Mouse (Mus musculus): ENCODE data around the gene Rims3. TPM values are rescaled to one million over a fixed set of nuclear protein-coding genes. Genes with fewer than 3 reads are reported as not detected.

Rims3 gene
- polyA plus RNA-seq, 1 experiment from 2014 or later = 1.2 TPM

- no peaks in the 10 kb centered on the region for H3K9me3 ChIP-seq (replicated peaks)
- H3K36me3 ChIP-seq = no peaks in the 10 kb centered on the region
- no peak overlapping the region for H3K27ac ChIP-seq
- no peak for ATAC-seq (replicated peaks; ENCODE audit: low FRiP score)
- no peaks in the 10 kb centered on the region for H3K27me3 ChIP-seq
- no peak overlapping the region for H3K9ac ChIP-seq
- WGBS = 78% methylated on average over 7 of the region's 7 CpGs
- H3K4me1 ChIP-seq = peaks cover 14% of the 10 kb centered on the region
- H3K4me2 ChIP-seq = no peak overlapping the region
- H3K4me3 ChIP-seq (replicated peaks) = no peak overlapping the region
Observed at GRCm38 (mm10) chr4:120895810-120896584, 41.4 kb downstream of the Rims3 start.

DNA sequence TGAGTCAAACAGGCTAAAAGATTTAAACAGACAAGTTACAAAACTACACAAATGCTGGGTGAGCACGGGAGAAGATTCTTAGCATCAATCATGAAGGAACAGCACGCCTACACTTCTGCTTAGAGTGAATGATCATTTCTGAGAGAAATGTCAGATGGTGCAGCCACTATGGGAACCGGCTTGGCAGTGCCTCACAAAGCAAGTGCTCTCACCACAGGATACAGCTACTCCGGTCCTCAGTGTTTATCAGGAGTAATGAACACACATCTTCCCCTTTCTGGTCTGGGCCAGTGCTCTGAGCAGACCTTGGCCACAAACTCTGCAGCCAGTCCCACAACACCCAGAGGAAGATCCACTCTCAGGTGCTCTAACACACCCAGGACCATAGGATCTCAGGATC is 49.9 kb downstream of the Rims3 start:
- H3K27me3 ChIP-seq = no peaks in the 10 kb centered on the region
- no peaks in the 10 kb centered on the region for H3K4me1 ChIP-seq
- H3K27ac ChIP-seq = no peak overlapping the region
- H3K9me3 ChIP-seq (replicated peaks) = no peaks in the 10 kb centered on the region
- H3K36me3 ChIP-seq = no peaks in the 10 kb centered on the region
- no peak for ATAC-seq (replicated peaks; ENCODE audit: low FRiP score)
- WGBS = 72% methylated on average over 4 of the region's 4 CpGs
- no peak overlapping the region for H3K4me3 ChIP-seq (replicated peaks)
- H3K4me2 ChIP-seq = no peak overlapping the region
- no peak overlapping the region for H3K9ac ChIP-seq

GRCm38 (mm10) chr4:120905644-120906043 is 51.0 kb downstream of the Rims3 start:
- Histone ChIP-seq H3K27me3 (no peaks in the 10 kb centered on the region), H3K4me1 (no peaks in the 10 kb centered on the region), H3K27ac (no peak overlapping the region), H3K9ac (no peak overlapping the region), H3K4me2 (no peak overlapping the region), H3K9me3 (replicated peaks) (no peaks in the 10 kb centered on the region), H3K4me3 (replicated peaks) (no peak overlapping the region), H3K36me3 (no peaks in the 10 kb centered on the region)
- 75% methylated on average over 5 of the region's 5 CpGs for whole genome bisulfite sequencing
- ATAC-seq (replicated peaks; ENCODE audit: low FRiP score) = no peak

DNA sequence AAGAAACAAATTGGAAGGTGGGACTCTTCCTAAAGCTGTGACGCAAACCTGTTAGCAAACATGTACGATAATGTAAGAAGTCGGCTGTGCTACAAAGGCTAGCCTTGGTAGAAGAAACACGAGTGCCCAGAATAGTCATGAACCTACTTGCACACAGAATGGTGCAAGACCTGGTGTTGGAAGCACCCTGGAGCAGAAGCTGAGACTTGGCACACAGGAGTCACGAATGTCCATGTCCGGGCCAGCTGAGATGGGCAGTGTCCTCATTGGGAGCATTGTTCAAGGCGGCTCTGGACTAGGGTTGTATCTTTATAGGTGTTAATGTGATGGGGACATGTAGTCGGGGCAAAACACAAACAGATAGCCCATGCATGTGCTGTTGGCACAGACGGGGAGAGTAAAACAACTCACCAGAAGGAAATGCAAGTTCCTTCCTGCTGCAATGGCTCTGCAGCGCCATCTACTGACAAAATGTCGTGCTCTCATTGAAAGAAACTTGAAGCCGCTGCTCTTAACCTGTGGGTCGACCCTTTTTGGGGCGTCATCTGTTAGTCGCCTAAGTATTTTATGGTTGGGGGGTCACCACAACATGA is 55.0 kb downstream of the Rims3 start:
- no peaks in the 10 kb centered on the region for H3K27me3 ChIP-seq
- no peak overlapping the region for H3K27ac ChIP-seq
- H3K4me2 ChIP-seq = 0 out of 2 replicates have a peak overlapping the region, but pooled peaks have one; percentile 19
- no peaks in the 10 kb centered on the region for H3K4me1 ChIP-seq
- H3K36me3 ChIP-seq = no peaks in the 10 kb centered on the region
- H3K9ac ChIP-seq = no peak overlapping the region
- H3K4me3 ChIP-seq (replicated peaks) = no peak overlapping the region
- no peaks in the 10 kb centered on the region for H3K9me3 ChIP-seq (replicated peaks)
- WGBS = 31% methylated on average over 15 of the region's 15 CpGs
- no peak for ATAC-seq (replicated peaks; ENCODE audit: low FRiP score)

- Histone ChIP-seq H3K4me3 (replicated peaks) (no peak overlapping the region), H3K9me3 (replicated peaks) (no peaks in the 10 kb centered on the region), H3K36me3 (no peaks in the 10 kb centered on the region), H3K4me1 (no peaks in the 10 kb centered on the region), H3K9ac (no peak overlapping the region), H3K27me3 (no peaks in the 10 kb centered on the region), H3K27ac (no peak overlapping the region), H3K4me2 (no peak overlapping the region)
- ATAC-seq (replicated peaks; ENCODE audit: low FRiP score) = no peak
- 82% methylated on average over 6 of the region's 6 CpGs for WGBS
Observed at GRCm38 (mm10) chr4:120911086-120911485, 56.5 kb downstream of the Rims3 start.

DNA sequence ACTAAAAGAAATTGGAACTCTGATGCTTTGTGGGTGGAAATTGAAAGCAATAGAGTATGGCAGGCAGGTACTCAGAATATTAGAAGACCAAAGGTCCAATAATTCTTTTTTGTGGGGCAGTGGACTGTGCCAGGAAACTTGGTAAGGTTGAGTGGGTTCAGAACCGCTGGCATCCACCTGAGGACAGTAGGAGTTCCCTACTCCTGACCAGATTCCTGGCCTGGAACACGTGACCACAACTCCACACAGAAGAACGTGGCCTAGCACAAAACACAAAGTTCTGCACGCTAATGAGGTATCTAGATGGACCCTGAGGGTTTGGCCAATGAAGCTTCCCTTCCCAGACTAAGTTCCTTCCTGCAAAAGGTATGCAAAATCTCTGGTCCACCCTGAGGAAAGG is 58.2 kb downstream of the Rims3 start:
- H3K27me3 ChIP-seq = no peaks in the 10 kb centered on the region
- no peak overlapping the region for H3K4me2 ChIP-seq
- WGBS = 47% methylated on average over 4 of the region's 4 CpGs
- H3K27ac ChIP-seq = no peak overlapping the region
- no peaks in the 10 kb centered on the region for H3K36me3 ChIP-seq
- no peak for ATAC-seq (replicated peaks; ENCODE audit: low FRiP score)
- no peak overlapping the region for H3K9ac ChIP-seq
- H3K4me1 ChIP-seq = no peaks in the 10 kb centered on the region
- H3K4me3 ChIP-seq (replicated peaks) = no peak overlapping the region
- no peaks in the 10 kb centered on the region for H3K9me3 ChIP-seq (replicated peaks)

DNA sequence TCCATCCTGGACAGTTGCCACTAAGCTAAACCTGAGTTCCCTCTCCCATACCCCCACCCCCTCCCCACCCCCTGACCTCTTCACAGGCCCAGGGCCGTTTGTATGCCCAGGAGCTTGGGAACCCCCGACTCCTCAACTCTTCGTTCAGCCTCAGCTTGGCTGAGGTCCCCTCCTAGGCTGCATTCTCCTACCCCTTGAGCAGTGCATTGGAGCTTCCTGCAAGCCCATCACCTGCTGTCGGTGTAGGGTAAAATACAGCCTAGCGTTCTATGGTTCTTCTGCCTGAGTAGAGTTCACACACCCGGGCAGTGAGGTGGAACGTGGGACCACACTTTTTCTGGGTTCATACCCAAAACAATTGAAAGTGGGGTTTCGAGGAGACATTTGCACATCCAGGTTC is 58.8 kb downstream of the Rims3 start:
- ATAC-seq (replicated peaks; ENCODE audit: low FRiP score) = no peak
- no peaks in the 10 kb centered on the region for H3K27me3 ChIP-seq
- H3K4me2 ChIP-seq = no peak overlapping the region
- no peak overlapping the region for H3K9ac ChIP-seq
- H3K36me3 ChIP-seq = no peaks in the 10 kb centered on the region
- H3K4me1 ChIP-seq = no peaks in the 10 kb centered on the region
- H3K27ac ChIP-seq = no peak overlapping the region
- no peak overlapping the region for H3K4me3 ChIP-seq (replicated peaks)
- WGBS = 70% methylated on average over 8 of the region's 8 CpGs
- no peaks in the 10 kb centered on the region for H3K9me3 ChIP-seq (replicated peaks)

GRCm38 (mm10) chr4:120913861-120914260 is 59.2 kb downstream of the Rims3 start:
- H3K36me3 ChIP-seq = no peaks in the 10 kb centered on the region
- H3K9me3 ChIP-seq (replicated peaks) = no peaks in the 10 kb centered on the region
- WGBS = 63% methylated on average over 1 of the region's 1 CpGs
- H3K27ac ChIP-seq = no peak overlapping the region
- H3K27me3 ChIP-seq = no peaks in the 10 kb centered on the region
- no peak for ATAC-seq (replicated peaks; ENCODE audit: low FRiP score)
- H3K9ac ChIP-seq = no peak overlapping the region
- no peak overlapping the region for H3K4me2 ChIP-seq
- H3K4me3 ChIP-seq (replicated peaks) = no peak overlapping the region
- no peaks in the 10 kb centered on the region for H3K4me1 ChIP-seq

GRCm38 (mm10) chr4:120914501-120914900 is 59.9 kb downstream of the Rims3 start:
- WGBS = 74% methylated on average over 4 of the region's 4 CpGs
- no peak for ATAC-seq (replicated peaks; ENCODE audit: low FRiP score)
- peaks cover 2% of the 10 kb centered on the region; the same call in 1 of the 2 replicates for H3K36me3 ChIP-seq
- H3K9ac ChIP-seq = no peak overlapping the region
- no peaks in the 10 kb centered on the region for H3K9me3 ChIP-seq (replicated peaks)
- no peak overlapping the region for H3K27ac ChIP-seq
- no peak overlapping the region for H3K4me3 ChIP-seq (replicated peaks)
- no peak overlapping the region for H3K4me2 ChIP-seq
- no peaks in the 10 kb centered on the region for H3K4me1 ChIP-seq
- H3K27me3 ChIP-seq = no peaks in the 10 kb centered on the region

DNA sequence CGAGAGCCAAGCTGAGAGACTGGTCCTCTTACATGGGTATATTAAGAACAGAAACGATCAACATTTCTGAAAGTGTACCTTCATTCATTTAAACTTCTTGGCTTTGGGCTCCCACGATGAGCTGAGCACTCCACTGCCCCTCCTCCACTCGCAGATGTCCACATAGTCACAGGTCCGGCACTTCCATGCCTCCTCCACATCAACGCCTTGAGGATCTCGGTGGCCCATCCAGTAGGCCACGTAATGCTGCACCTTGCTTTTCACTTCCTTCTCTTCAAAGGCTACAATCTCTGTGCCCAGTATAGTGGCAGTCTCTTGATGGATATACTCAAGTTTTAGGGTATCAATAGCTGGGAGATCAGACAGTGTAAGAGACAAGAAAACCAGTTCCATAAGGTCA is 66.8 kb downstream of the Rims3 start:
- WGBS = 95% methylated on average over 8 of the region's 8 CpGs
- Histone ChIP-seq H3K36me3 (peaks cover 37% of the 10 kb centered on the region), H3K27ac (no peak overlapping the region), H3K9ac (no peak overlapping the region), H3K27me3 (no peaks in the 10 kb centered on the region), H3K4me1 (peaks cover 15% of the 10 kb centered on the region), H3K9me3 (replicated peaks) (peaks cover 4% of the 10 kb centered on the region; the same call in 1 of the 2 replicates), H3K4me3 (replicated peaks) (no peak overlapping the region), H3K4me2 (no peak overlapping the region)
- no peak for ATAC-seq (replicated peaks; ENCODE audit: low FRiP score)

DNA sequence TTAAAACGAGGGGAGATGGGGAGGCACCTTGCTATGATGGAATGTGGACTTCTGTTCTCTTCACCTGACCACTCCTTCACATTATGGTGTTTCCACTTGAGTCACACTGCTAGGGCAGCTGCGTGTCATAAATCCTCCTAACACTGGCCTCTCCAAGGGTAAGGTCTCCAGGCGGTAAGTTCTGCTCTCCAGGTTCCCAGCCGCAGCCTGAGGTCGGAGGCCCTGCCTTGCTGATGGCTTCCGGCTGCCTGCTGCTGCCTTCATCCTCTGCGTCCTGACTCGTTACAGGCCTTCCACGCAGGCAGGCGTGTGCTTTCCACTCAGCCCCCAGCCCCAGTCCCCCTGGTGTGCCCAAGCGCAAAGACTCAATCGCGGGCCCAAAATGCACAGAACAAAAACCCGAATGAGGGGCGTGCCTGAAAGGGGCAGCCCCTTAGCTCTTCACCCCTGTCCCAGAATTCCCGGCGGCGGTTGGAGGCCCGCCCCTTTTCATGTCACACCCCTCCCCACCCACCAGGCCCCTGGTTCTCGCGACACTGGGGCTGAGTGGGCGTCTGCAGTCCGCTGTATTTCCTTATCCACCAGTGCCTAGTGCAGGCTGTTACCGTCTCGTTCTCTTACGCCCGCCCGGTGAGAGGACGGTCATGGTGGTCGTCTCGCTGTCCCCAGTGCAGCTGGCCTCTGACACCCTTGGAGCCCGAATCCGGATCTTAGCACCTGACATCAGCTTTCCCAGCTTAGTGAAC is 70.1 kb downstream of the Rims3 start, which contains the start of gene Exo5:
Gene Exo5 (minus strand): TSS at position 464 of the 746 bp plus-strand sequence.
- peak within 1 kb of the TSS; percentile 73 for H3K4me3 ChIP-seq (replicated peaks)
- peak within 1 kb of the TSS; percentile 68 for H3K4me2 ChIP-seq
- peak; percentile 99 for ATAC-seq (replicated peaks; ENCODE audit: low FRiP score)
- H3K36me3 ChIP-seq = peaks cover 32% of the 10 kb centered on the region
- H3K9me3 ChIP-seq (replicated peaks) = peaks cover 4% of the 10 kb centered on the region; the same call in 1 of the 2 replicates
- no peaks in the 10 kb centered on the region for H3K27me3 ChIP-seq
- peaks cover 15% of the 10 kb centered on the region for H3K4me1 ChIP-seq
- under 1% methylated on average over 33 of the region's 33 CpGs for WGBS
- peak within 1 kb of the TSS; percentile 70 for H3K9ac ChIP-seq
- peak within 1 kb of the TSS; percentile 92 for H3K27ac ChIP-seq

DNA sequence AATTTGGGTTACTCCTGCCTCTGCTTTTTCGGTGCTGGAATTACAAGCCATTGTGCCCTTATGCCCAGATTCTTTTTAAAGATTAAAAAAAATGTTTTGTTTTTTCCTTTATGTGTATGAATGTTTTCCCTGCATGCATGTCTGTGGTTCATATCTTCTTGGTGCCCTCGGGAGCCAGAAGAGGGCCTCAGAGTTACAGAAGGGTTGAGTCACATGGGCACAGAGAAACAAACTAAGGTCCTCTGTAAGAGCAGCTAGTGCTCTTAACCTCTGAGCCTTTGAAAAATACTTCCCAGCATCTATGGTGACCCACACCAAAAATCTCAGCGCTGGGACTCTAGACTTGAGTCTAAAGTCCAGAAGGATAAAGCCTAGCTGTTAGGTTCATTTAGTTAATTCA is 70.8 kb downstream of the Rims3 start:
- peaks cover 15% of the 10 kb centered on the region for H3K4me1 ChIP-seq
- peak overlapping the region; percentile 68 for H3K4me2 ChIP-seq
- peak overlapping the region; percentile 70 for H3K9ac ChIP-seq
- H3K36me3 ChIP-seq = peaks cover 29% of the 10 kb centered on the region
- peak overlapping the region; percentile 73 for H3K4me3 ChIP-seq (replicated peaks)
- H3K27ac ChIP-seq = peak overlapping the region; percentile 92
- peaks cover 4% of the 10 kb centered on the region; the same call in 1 of the 2 replicates for H3K9me3 ChIP-seq (replicated peaks)
- no peaks in the 10 kb centered on the region for H3K27me3 ChIP-seq
- 11% methylated on average over 3 of the region's 3 CpGs for WGBS
- no peak; the same call in 1 of the 2 replicates for ATAC-seq (replicated peaks; ENCODE audit: low FRiP score)

Data from kidney, embryonic 15.5 days (tissue).